Mouse (Mus musculus) liver, embryonic 14.5 days (tissue): Measurements from ENCODE around the gene 1600002K03Rik.

Experiments used
- CTCF ChIP-seq: IDR thresholded peaks from 2 replicates; pipeline ENCODE4 v1.5.1; 2016; ENCODE audit warnings: antibody characterized with exemption, low read depth, control low read depth
- EP300 ChIP-seq: IDR thresholded peaks from 2 replicates; pipeline ENCODE4 v1.6.1; 2016; ENCODE audit warnings: antibody characterized with exemption, low read depth

GRCm38 (mm10) chr10:80156752-80157053 is 16.0 kb upstream of the 1600002K03Rik start:
- TF ChIP-seq EP300 (no peak), CTCF (no peak)
